Mouse (Mus musculus) C2C12 (cell line): Measurements from ENCODE around the gene Dph2.

Experiments used
- CTCF ChIP-seq: IDR thresholded peaks from one replicate; pipeline ENCODE4 v1.5.1; 2011; ENCODE audit not compliant: control insufficient read depth, insufficient read depth, insufficient read length
- FOSL1 ChIP-seq: IDR thresholded peaks from one replicate; pipeline ENCODE4 v1.8.0; 2011; ENCODE audit warnings: mild to moderate bottlenecking, low read length; ENCODE audit not compliant: poor library complexity, insufficient read depth, severe bottlenecking
- MAX ChIP-seq: IDR thresholded peaks from one replicate; pipeline ENCODE4 v1.6.1; 2011; ENCODE audit warnings: mild to moderate bottlenecking, control low read depth
- MYOD1 ChIP-seq: IDR thresholded peaks from one replicate; pipeline ENCODE4 v1.6.1; 2011; ENCODE audit warnings: low read depth; ENCODE audit not compliant: control insufficient read depth, insufficient read length
- MYOG ChIP-seq: IDR thresholded peaks from one replicate; pipeline ENCODE4 v1.6.1; 2011; ENCODE audit not compliant: control insufficient read depth, insufficient read length; ENCODE audit errors: extremely low read depth
- USF1 ChIP-seq: IDR thresholded peaks from one replicate; pipeline ENCODE4 v1.6.1; 2011; ENCODE audit warnings: low read depth, mild to moderate bottlenecking, control low read depth, moderate library complexity

GRCm38 (mm10) chr4:117885093-117885492, 6.7 kb downstream of the Dph2 start:
- TF ChIP-seq MYOD1 = no peak
- TF ChIP-seq CTCF = no peak
- no peak for TF ChIP-seq FOSL1
- no peak for TF ChIP-seq MYOG
- TF ChIP-seq USF1 = no peak
- no peak for TF ChIP-seq MAX
